Mouse (Mus musculus): ENCODE data around the gene Capza1. TPM values are rescaled to one million over a fixed set of nuclear protein-coding genes. Genes with fewer than 3 reads are reported as not detected.
A peak's percentile ranks its signal among the peaks of the same experiment; 100 is the strongest.

Gene Capza1
- polyA plus RNA-seq, 1 experiment from 2014 or later = 149 TPM

- no peak; the same call in 1 of the 2 replicates for ATAC-seq
- peak within 1 kb of the TSS; percentile 76 for H3K4me2 ChIP-seq (ENCODE audit: low read length)
- no peak within 1 kb of the TSS; the same call in 1 of the 2 replicates for H3K27ac ChIP-seq (ENCODE audit: low read length)
- H3K27me3 ChIP-seq (ENCODE audit: control insufficient read depth, insufficient read depth, low read depth, low read length) = peaks cover 27% of the 10 kb centered on the region
- WGBS = 27% methylated on average over 3 of the region's 3 CpGs
- peak within 1 kb of the TSS; percentile 57 for H3K9ac ChIP-seq (ENCODE audit: low read depth, low read length)
- no peaks in the 10 kb centered on the region for H3K4me1 ChIP-seq (ENCODE audit: control insufficient read depth, insufficient read depth, low read length)
- H3K36me3 ChIP-seq (ENCODE audit: control insufficient read depth, insufficient read depth, low read length) = no peaks in the 10 kb centered on the region
- H3K4me3 ChIP-seq (ENCODE audit: low read depth, low read length) = peak within 1 kb of the TSS; percentile 42
- H3K9me3 ChIP-seq (replicated peaks; ENCODE audit: control insufficient read depth, low read length, poor library complexity, severe bottlenecking) = no peaks in the 10 kb centered on the region
Observed at GRCm38 (mm10) chr3:104788075-104788474, 76.2 kb downstream of the Capza1 start, which contains the start of gene Rhoc. TSS of gene Rhoc (plus strand) at chr3:104788375.

GRCm38 (mm10) chr3:104785284-104785683 lies 79.0 kb downstream of the Capza1 start:
- H3K9me3 ChIP-seq (replicated peaks; ENCODE audit: control insufficient read depth, low read length, poor library complexity, severe bottlenecking) = no peaks in the 10 kb centered on the region
- H3K27ac ChIP-seq (ENCODE audit: low read length) = no peak overlapping the region
- no peak overlapping the region for H3K4me2 ChIP-seq (ENCODE audit: low read length)
- H3K9ac ChIP-seq (ENCODE audit: low read depth, low read length) = no peak overlapping the region
- H3K27me3 ChIP-seq (ENCODE audit: control insufficient read depth, insufficient read depth, low read depth, low read length) = peaks cover 54% of the 10 kb centered on the region
- WGBS = 92% methylated on average over 6 of the region's 6 CpGs
- peaks cover 16% of the 10 kb centered on the region for H3K4me1 ChIP-seq (ENCODE audit: control insufficient read depth, insufficient read depth, low read length)
- no peak for ATAC-seq
- no peak overlapping the region for H3K4me3 ChIP-seq (ENCODE audit: low read depth, low read length)
- no peaks in the 10 kb centered on the region for H3K36me3 ChIP-seq (ENCODE audit: control insufficient read depth, insufficient read depth, low read length)

- Histone ChIP-seq H3K4me3 (ENCODE audit: low read depth, low read length) (no peak overlapping the region), H3K27ac (ENCODE audit: low read length) (no peak overlapping the region), H3K4me1 (ENCODE audit: control insufficient read depth, insufficient read depth, low read length) (peaks cover 16% of the 10 kb centered on the region), H3K4me2 (ENCODE audit: low read length) (no peak overlapping the region), H3K9ac (ENCODE audit: low read depth, low read length) (no peak overlapping the region), H3K36me3 (ENCODE audit: control insufficient read depth, insufficient read depth, low read length) (no peaks in the 10 kb centered on the region), H3K9me3 (replicated peaks; ENCODE audit: control insufficient read depth, low read length, poor library complexity, severe bottlenecking) (no peaks in the 10 kb centered on the region), H3K27me3 (ENCODE audit: control insufficient read depth, insufficient read depth, low read depth, low read length) (peaks cover 58% of the 10 kb centered on the region)
- ATAC-seq = no peak
- 37% methylated on average over 14 of the region's 14 CpGs for WGBS
Observed at GRCm38 (mm10) chr3:104783971-104784500, 80.3 kb downstream of the Capza1 start.

- ATAC-seq = no peak
- peaks cover 75% of the 10 kb centered on the region for H3K27me3 ChIP-seq (ENCODE audit: control insufficient read depth, insufficient read depth, low read depth, low read length)
- H3K9me3 ChIP-seq (replicated peaks; ENCODE audit: control insufficient read depth, low read length, poor library complexity, severe bottlenecking) = no peaks in the 10 kb centered on the region
- H3K4me3 ChIP-seq (ENCODE audit: low read depth, low read length) = no peak overlapping the region
- peak overlapping the region; percentile 90 for H3K4me2 ChIP-seq (ENCODE audit: low read length)
- H3K36me3 ChIP-seq (ENCODE audit: control insufficient read depth, insufficient read depth, low read length) = no peaks in the 10 kb centered on the region
- no peak overlapping the region for H3K27ac ChIP-seq (ENCODE audit: low read length)
- WGBS = 15% methylated on average over 12 of the region's 12 CpGs
- H3K4me1 ChIP-seq (ENCODE audit: control insufficient read depth, insufficient read depth, low read length) = peaks cover 16% of the 10 kb centered on the region
- no peak overlapping the region for H3K9ac ChIP-seq (ENCODE audit: low read depth, low read length)
Observed at GRCm38 (mm10) chr3:104782061-104782681, 82.1 kb downstream of the Capza1 start.

- WGBS = under 1% methylated on average over 25 of the region's 26 CpGs
- Histone ChIP-seq H3K9ac (ENCODE audit: low read depth, low read length) (peak within 1 kb of the TSS; percentile 56), H3K27me3 (ENCODE audit: control insufficient read depth, insufficient read depth, low read depth, low read length) (peaks cover 81% of the 10 kb centered on the region), H3K36me3 (ENCODE audit: control insufficient read depth, insufficient read depth, low read length) (no peaks in the 10 kb centered on the region), H3K4me1 (ENCODE audit: control insufficient read depth, insufficient read depth, low read length) (peaks cover 16% of the 10 kb centered on the region), H3K4me3 (ENCODE audit: low read depth, low read length) (peak within 1 kb of the TSS; percentile 45), H3K27ac (ENCODE audit: low read length) (no peak within 1 kb of the TSS), H3K4me2 (ENCODE audit: low read length) (peak within 1 kb of the TSS; percentile 90), H3K9me3 (replicated peaks; ENCODE audit: control insufficient read depth, low read length, poor library complexity, severe bottlenecking) (no peaks in the 10 kb centered on the region)
- ATAC-seq = no peak
Observed at GRCm38 (mm10) chr3:104781471-104781903, 82.8 kb downstream of the Capza1 start, which contains the start of gene Fam19a3. TSS of gene Fam19a3 (minus strand) at chr3:104781840.

GRCm38 (mm10) chr3:104780561-104781420 lies 83.5 kb downstream of the Capza1 start, which contains the start of gene Ppm1j:
TSS of gene Ppm1j (plus strand) at chr3:104781056.
- H3K4me1 ChIP-seq (ENCODE audit: control insufficient read depth, insufficient read depth, low read length) = peaks cover 16% of the 10 kb centered on the region
- peak within 1 kb of the TSS; percentile 45 for H3K4me3 ChIP-seq (ENCODE audit: low read depth, low read length)
- no peaks in the 10 kb centered on the region for H3K36me3 ChIP-seq (ENCODE audit: control insufficient read depth, insufficient read depth, low read length)
- peaks cover 88% of the 10 kb centered on the region for H3K27me3 ChIP-seq (ENCODE audit: control insufficient read depth, insufficient read depth, low read depth, low read length)
- WGBS = under 1% methylated on average over 55 of the region's 56 CpGs
- no peak for ATAC-seq
- H3K4me2 ChIP-seq (ENCODE audit: low read length) = peak within 1 kb of the TSS; percentile 90
- no peak within 1 kb of the TSS for H3K27ac ChIP-seq (ENCODE audit: low read length)
- H3K9ac ChIP-seq (ENCODE audit: low read depth, low read length) = peak within 1 kb of the TSS; percentile 56
- no peaks in the 10 kb centered on the region for H3K9me3 ChIP-seq (replicated peaks; ENCODE audit: control insufficient read depth, low read length, poor library complexity, severe bottlenecking)

- H3K4me1 ChIP-seq (ENCODE audit: control insufficient read depth, insufficient read depth, low read length) = peaks cover 16% of the 10 kb centered on the region
- H3K27ac ChIP-seq (ENCODE audit: low read length) = no peak overlapping the region
- peaks cover 84% of the 10 kb centered on the region for H3K27me3 ChIP-seq (ENCODE audit: control insufficient read depth, insufficient read depth, low read depth, low read length)
- ATAC-seq = no peak
- no peak overlapping the region for H3K4me3 ChIP-seq (ENCODE audit: low read depth, low read length)
- H3K9ac ChIP-seq (ENCODE audit: low read depth, low read length) = no peak overlapping the region
- no peak overlapping the region for H3K4me2 ChIP-seq (ENCODE audit: low read length)
- 2% methylated on average over 7 of the region's 7 CpGs for WGBS
- no peaks in the 10 kb centered on the region for H3K36me3 ChIP-seq (ENCODE audit: control insufficient read depth, insufficient read depth, low read length)
- no peaks in the 10 kb centered on the region for H3K9me3 ChIP-seq (replicated peaks; ENCODE audit: control insufficient read depth, low read length, poor library complexity, severe bottlenecking)
Observed at GRCm38 (mm10) chr3:104779949-104780348, 84.4 kb downstream of the Capza1 start.

GRCm38 (mm10) chr3:104777342-104777741 lies 87.0 kb downstream of the Capza1 start:
- Histone ChIP-seq H3K4me3 (ENCODE audit: low read depth, low read length) (peak overlapping the region; percentile 30), H3K27me3 (ENCODE audit: control insufficient read depth, insufficient read depth, low read depth, low read length) (peaks cover 60% of the 10 kb centered on the region), H3K4me2 (ENCODE audit: low read length) (peak overlapping the region; percentile 60), H3K9me3 (replicated peaks; ENCODE audit: control insufficient read depth, low read length, poor library complexity, severe bottlenecking) (no peaks in the 10 kb centered on the region), H3K36me3 (ENCODE audit: control insufficient read depth, insufficient read depth, low read length) (no peaks in the 10 kb centered on the region), H3K27ac (ENCODE audit: low read length) (no peak overlapping the region), H3K4me1 (ENCODE audit: control insufficient read depth, insufficient read depth, low read length) (peaks cover 16% of the 10 kb centered on the region), H3K9ac (ENCODE audit: low read depth, low read length) (peak overlapping the region; percentile 35)
- WGBS = under 1% methylated on average over 20 of the region's 20 CpGs
- 0 out of 2 replicates have a peak, but pooled peaks have one; percentile 31 for ATAC-seq

All from midbrain, embryonic 16.5 days (tissue).